In genomic region chr3:51202491-51202987, GRCm38 (mm10) we compare ENCODE assay signal across 17 mouse cellular contexts. TPM values are rescaled to one million over a fixed set of nuclear protein-coding genes. Genes with fewer than 3 reads are reported as not detected.
DNase-seq lines count a peak whose midpoint lies in the region; ATAC-seq and TF ChIP-seq lines count a peak whose summit lies in the region.
"Had no signal": no experiment of that assay in that cellular context is flagged by ENCODE, and none has a peak within 500 bp of the region (broad histone marks: within the 10 kb centered on the region; RNA-seq: fewer than 3 reads in every experiment).

No protein-coding gene starts in this region.

- no peak overlapping the region for H3K9ac ChIP-seq in lung, postnatal 0 days (replicated peaks; ENCODE audit: low read depth)
- H3K9ac ChIP-seq in midbrain, embryonic 13.5 days (replicated peaks): no peak overlapping the region
- H3K9ac ChIP-seq: embryonic facial prominence, embryonic 15.5 days; forebrain, embryonic 15.5 days; hindbrain, embryonic 12.5 days had no signal

- ATAC-seq in lung, postnatal 0 days: no peak; the same call in 1 of the 2 replicates
- ATAC-seq in midbrain, embryonic 13.5 days: no peak
- ATAC-seq: forebrain, embryonic 15.5 days had no signal

- WGBS in lung, postnatal 0 days: 76% methylated on average over 8 of the region's 8 CpGs
- 93% methylated on average over 8 of the region's 8 CpGs for WGBS in midbrain, embryonic 13.5 days

- H3K4me1 ChIP-seq in lung, postnatal 0 days (ENCODE audit: insufficient read depth, low read depth, low read length): no peaks in the 10 kb centered on the region
- no peaks in the 10 kb centered on the region for H3K4me1 ChIP-seq in midbrain, embryonic 13.5 days (replicated peaks)
- H3K4me1 ChIP-seq: forebrain, embryonic 15.5 days; hindbrain, embryonic 12.5 days had no signal

- H3K27me3 ChIP-seq in lung, postnatal 0 days (replicated peaks; ENCODE audit: insufficient read depth, low read length): no peaks in the 10 kb centered on the region
- H3K27me3 ChIP-seq in midbrain, embryonic 13.5 days: no peaks in the 10 kb centered on the region
- H3K27me3 ChIP-seq: embryonic facial prominence, embryonic 15.5 days; forebrain, embryonic 15.5 days; hindbrain, embryonic 12.5 days had no signal

- no peak for TF ChIP-seq CTCF in lung, postnatal 0 days (IDR thresholded peaks at IDR 0.05)

- no peak for TF ChIP-seq EP300 in lung, postnatal 0 days (IDR thresholded peaks at IDR 0.05)

- no peaks in the 10 kb centered on the region for H3K9me3 ChIP-seq in lung, postnatal 0 days (ENCODE audit: low read length)
- no peaks in the 10 kb centered on the region for H3K9me3 ChIP-seq in midbrain, embryonic 13.5 days
- H3K9me3 ChIP-seq: embryonic facial prominence, embryonic 15.5 days; forebrain, embryonic 15.5 days; hindbrain, embryonic 12.5 days had no signal

- H3K4me2 ChIP-seq in lung, postnatal 0 days (replicated peaks; ENCODE audit: low read depth, low read length): no peak overlapping the region
- no peak overlapping the region for H3K4me2 ChIP-seq in midbrain, embryonic 13.5 days (replicated peaks)
- H3K4me2 ChIP-seq: embryonic facial prominence, embryonic 15.5 days; forebrain, embryonic 15.5 days; hindbrain, embryonic 12.5 days had no signal

- no peak overlapping the region for H3K4me3 ChIP-seq in lung, postnatal 0 days (ENCODE audit: low read depth, low read length)
- H3K4me3 ChIP-seq in midbrain, embryonic 13.5 days (replicated peaks): no peak overlapping the region
- H3K4me3 ChIP-seq: embryonic facial prominence, embryonic 15.5 days; forebrain, embryonic 15.5 days; hindbrain, embryonic 12.5 days had no signal

- no peak overlapping the region for H3K27ac ChIP-seq in lung, postnatal 0 days (ENCODE audit: low read length)
- no peak overlapping the region for H3K27ac ChIP-seq in midbrain, embryonic 13.5 days
- H3K27ac ChIP-seq: forebrain, embryonic 15.5 days; hindbrain, embryonic 12.5 days; kidney, postnatal 0 days had no signal

- DNase-seq in gastrocnemius, adult 18-20 months (ENCODE audit: low spot score): peak; percentile 84
- DNase-seq in gastrocnemius, postnatal 4 days (ENCODE audit: low spot score in 2 of 2): no peak
- DNase-seq in lung, adult 18-20 months: peak; percentile 44 to 58
- no peak for DNase-seq in lung, postnatal 0 days (ENCODE audit: low spot score)
- peak; percentile 89 for DNase-seq in kidney, adult 9 months
- no peak for DNase-seq in right cerebral cortex, adult 2 months (ENCODE audit: low spot score in 2 of 2)
- no peak for DNase-seq in left cerebral cortex, adult 9 months (ENCODE audit: low spot score in 2 of 2)
- DNase-seq: cerebellum, postnatal 36 days; lung, postnatal 14 days; midbrain, embryonic 14.5 days; retina, postnatal 1 day; thymus, postnatal 14 days had no signal

- H3K36me3 ChIP-seq in lung, postnatal 0 days (ENCODE audit: insufficient read depth, low read length): no peaks in the 10 kb centered on the region
- H3K36me3 ChIP-seq in midbrain, embryonic 13.5 days: no peaks in the 10 kb centered on the region
- H3K36me3 ChIP-seq: embryonic facial prominence, embryonic 15.5 days; forebrain, embryonic 15.5 days; hindbrain, embryonic 12.5 days had no signal

RNA-seq across cellular contexts. Expression of gene Noct, which starts 21.7 kb away (rescaled TPM):
- 10 to 100 TPM; 22.5 to 28.0 TPM for total RNA-seq in gastrocnemius, adult 18-20 months (2021)
- 10 to 100 TPM; 11.0 to 12.3 TPM for total RNA-seq in gastrocnemius, postnatal 4 days (2021)
- polyA plus RNA-seq in lung, postnatal 0 days (2015; fragmentation: Nextera tagmentation; extraction: Ambion mirVana): 4.1 and 4.2 TPM in 2 replicates
- polyA plus RNA-seq in midbrain, embryonic 13.5 days (2015; fragmentation: Nextera tagmentation; extraction: Ambion mirVana): 15.3 and 17.8 TPM in 2 replicates

Comparison
In these comparisons a context has a peak if more than half of its experiments do, and no peak if none do; other contexts are left out.
1. DNase-seq: peak in gastrocnemius, adult 18-20 months (single experiment), lung, adult 18-20 months (2 of 2) and kidney, adult 9 months (single experiment); none in gastrocnemius, postnatal 4 days (0 of 2), lung, postnatal 0 days (single experiment), right cerebral cortex, adult 2 months (0 of 2) and left cerebral cortex, adult 9 months (0 of 2).